Mouse (Mus musculus): ENCODE results near the gene Ralgps2. TPM values are rescaled to one million over a fixed set of nuclear protein-coding genes. Genes with fewer than 3 reads are reported as not detected.

The Ralgps2 gene
- total RNA-seq, 1 experiment, result 40.6 TPM

DNA sequence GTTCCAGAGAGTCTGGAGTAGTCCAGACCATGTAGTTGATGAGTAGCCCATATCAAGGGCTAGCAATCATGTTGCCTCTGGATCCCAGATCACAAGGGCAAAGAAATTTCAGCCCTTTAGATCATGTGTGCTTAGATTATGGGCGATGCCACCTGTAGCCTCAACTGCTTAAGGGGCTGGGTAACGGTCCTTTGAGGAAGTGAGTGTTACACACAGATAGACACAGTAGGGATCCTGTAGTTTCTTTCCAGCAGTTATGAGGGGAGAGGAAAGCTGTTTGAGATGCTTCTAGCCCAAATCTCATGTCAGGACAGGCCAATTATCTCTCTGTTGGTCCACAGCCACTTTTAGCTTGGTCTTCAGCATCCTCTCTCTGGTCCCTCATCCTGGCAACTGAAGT lies 153.4 kb downstream of the Ralgps2 start:
- TF ChIP-seq ZNF384 (IDR thresholded peaks at IDR 0.05; ENCODE audit: low read depth, low read length) (no peak), MAFK (IDR thresholded peaks at IDR 0.05; ENCODE audit: insufficient read depth, low read depth, low read length) (no peak), ZC3H11A (IDR thresholded peaks at IDR 0.05; ENCODE audit: borderline replicate concordance, low read depth, low read length) (no peak), CHD2 (IDR thresholded peaks at IDR 0.05; ENCODE audit: low read depth, low read length) (no peak), HCFC1 (IDR thresholded peaks at IDR 0.05; ENCODE audit: borderline replicate concordance, insufficient read depth, low read length) (no peak)
- no peaks in the 10 kb centered on the region for H3K9me3 ChIP-seq (ENCODE audit: control insufficient read depth, insufficient read depth, low read depth, low read length)
- H3K36me3 ChIP-seq (ENCODE audit: control insufficient read depth, insufficient read depth, low read length, poor library complexity, severe bottlenecking), result no peaks in the 10 kb centered on the region
- H3K4me1 ChIP-seq (ENCODE audit: control insufficient read depth in 2 of 2, insufficient read depth in 2 of 2, low read length in 2 of 2, poor library complexity in 1 of 2), result peaks cover 2 to 3% of the 10 kb centered on the region in 2 experiments; a peak in 1 of 4 replicates
- no peak for DNase-seq (ENCODE audit: low read depth, low spot score)
- no peak overlapping the region for H3K27ac ChIP-seq (ENCODE audit: insufficient read depth, low read depth, low read length, poor library complexity, severe bottlenecking)
- H3K9ac ChIP-seq (ENCODE audit: insufficient read depth, low read depth, low read length, poor library complexity, severe bottlenecking), result no peak overlapping the region
- in situ Hi-C loops (cut with MboI; ENCODE audit: low sequenced_read_pairs in 2 of 2, unreplicated experiment in 2 of 2), result no loop called here
- no peak overlapping the region for H3K4me3 ChIP-seq (ENCODE audit: insufficient read depth in 1 of 2, low read depth in 1 of 2, low read length in 2 of 2, poor library complexity in 1 of 2, severe bottlenecking in 1 of 2)

DNA sequence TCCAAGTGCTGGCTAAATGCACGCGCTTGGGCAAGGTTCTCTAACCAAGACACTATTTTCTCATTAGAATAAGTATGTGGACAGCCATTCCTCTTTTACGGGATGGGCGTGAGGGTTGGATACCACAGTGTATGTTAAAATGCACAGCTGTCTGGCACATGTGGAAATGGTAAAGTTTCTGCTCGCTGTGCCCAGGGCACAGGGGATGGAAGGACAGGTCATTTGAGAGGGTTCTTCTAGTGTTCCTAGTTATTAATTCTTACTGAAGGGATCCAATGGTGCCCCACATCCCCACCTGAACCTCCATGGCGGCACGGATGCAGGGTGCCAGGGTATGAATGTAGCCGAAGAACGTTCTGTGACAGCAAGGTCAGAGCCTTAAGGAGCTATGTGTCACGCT lies 154.5 kb downstream of the Ralgps2 start:
- in situ Hi-C loops (cut with MboI; ENCODE audit: low sequenced_read_pairs in 2 of 2, unreplicated experiment in 2 of 2), result no loop called here
- H3K27ac ChIP-seq (ENCODE audit: insufficient read depth, low read depth, low read length, poor library complexity, severe bottlenecking), result no peak overlapping the region
- H3K36me3 ChIP-seq (ENCODE audit: control insufficient read depth, insufficient read depth, low read length, poor library complexity, severe bottlenecking), result no peaks in the 10 kb centered on the region
- DNase-seq (ENCODE audit: low read depth, low spot score), result no peak
- H3K4me3 ChIP-seq (ENCODE audit: insufficient read depth in 1 of 2, low read depth in 1 of 2, low read length in 2 of 2, poor library complexity in 1 of 2, severe bottlenecking in 1 of 2), result no peak overlapping the region
- H3K4me1 ChIP-seq (ENCODE audit: control insufficient read depth in 2 of 2, insufficient read depth in 2 of 2, low read length in 2 of 2, poor library complexity in 1 of 2), result peaks cover 2 to 3% of the 10 kb centered on the region in 2 experiments; a peak in 1 of 4 replicates
- no peaks in the 10 kb centered on the region for H3K9me3 ChIP-seq (ENCODE audit: control insufficient read depth, insufficient read depth, low read depth, low read length)
- no peak overlapping the region for H3K9ac ChIP-seq (ENCODE audit: insufficient read depth, low read depth, low read length, poor library complexity, severe bottlenecking)
- TF ChIP-seq ZNF384 (IDR thresholded peaks at IDR 0.05; ENCODE audit: low read depth, low read length) (no peak), CHD2 (IDR thresholded peaks at IDR 0.05; ENCODE audit: low read depth, low read length) (no peak), ZC3H11A (IDR thresholded peaks at IDR 0.05; ENCODE audit: borderline replicate concordance, low read depth, low read length) (no peak), MAFK (IDR thresholded peaks at IDR 0.05; ENCODE audit: insufficient read depth, low read depth, low read length) (no peak)

DNA sequence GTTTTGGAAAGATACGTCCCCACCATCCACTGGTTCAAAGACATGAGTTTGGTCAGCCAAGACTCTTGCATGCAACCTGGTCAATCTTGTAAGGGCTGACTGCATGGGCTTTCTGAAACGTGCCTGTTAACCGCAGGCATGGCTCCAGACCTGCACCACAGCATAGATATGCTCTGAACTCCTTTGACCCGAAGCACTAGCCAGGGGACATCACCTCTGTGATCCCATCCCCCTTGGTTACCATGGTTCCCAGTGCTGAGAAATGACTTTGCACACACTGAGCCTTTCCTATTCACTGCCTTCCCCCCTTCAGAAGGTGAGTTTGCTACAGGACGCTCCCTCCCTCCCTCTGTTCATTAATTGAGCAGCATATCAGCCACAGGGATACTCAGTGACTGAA lies 155.3 kb downstream of the Ralgps2 start:
- Histone ChIP-seq H3K9ac (ENCODE audit: insufficient read depth, low read depth, low read length, poor library complexity, severe bottlenecking) (no peak overlapping the region), H3K4me1 (ENCODE audit: control insufficient read depth in 2 of 2, insufficient read depth in 2 of 2, low read length in 2 of 2, poor library complexity in 1 of 2) (peaks cover 2 to 3% of the 10 kb centered on the region in 2 experiments; a peak in 1 of 4 replicates), H3K27ac (ENCODE audit: insufficient read depth, low read depth, low read length, poor library complexity, severe bottlenecking) (no peak overlapping the region), H3K9me3 (ENCODE audit: control insufficient read depth, insufficient read depth, low read depth, low read length) (no peaks in the 10 kb centered on the region), H3K4me3 (ENCODE audit: insufficient read depth in 1 of 2, low read depth in 1 of 2, low read length in 2 of 2, poor library complexity in 1 of 2, severe bottlenecking in 1 of 2) (no peak overlapping the region), H3K36me3 (ENCODE audit: control insufficient read depth, insufficient read depth, low read length, poor library complexity, severe bottlenecking) (no peaks in the 10 kb centered on the region)
- TF ChIP-seq CHD2 (IDR thresholded peaks at IDR 0.05; ENCODE audit: low read depth, low read length), result no peak
- TF ChIP-seq ZC3H11A (IDR thresholded peaks at IDR 0.05; ENCODE audit: borderline replicate concordance, low read depth, low read length), result no peak
- no peak for TF ChIP-seq MAFK (IDR thresholded peaks at IDR 0.05; ENCODE audit: insufficient read depth, low read depth, low read length)
- no peak for TF ChIP-seq ZNF384 (IDR thresholded peaks at IDR 0.05; ENCODE audit: low read depth, low read length)
- no peak for TF ChIP-seq HCFC1 (IDR thresholded peaks at IDR 0.05; ENCODE audit: borderline replicate concordance, insufficient read depth, low read length)
- in situ Hi-C loops (cut with MboI; ENCODE audit: low sequenced_read_pairs in 2 of 2, unreplicated experiment in 2 of 2), result no loop called here
- DNase-seq (ENCODE audit: low read depth, low spot score), result no peak

DNA sequence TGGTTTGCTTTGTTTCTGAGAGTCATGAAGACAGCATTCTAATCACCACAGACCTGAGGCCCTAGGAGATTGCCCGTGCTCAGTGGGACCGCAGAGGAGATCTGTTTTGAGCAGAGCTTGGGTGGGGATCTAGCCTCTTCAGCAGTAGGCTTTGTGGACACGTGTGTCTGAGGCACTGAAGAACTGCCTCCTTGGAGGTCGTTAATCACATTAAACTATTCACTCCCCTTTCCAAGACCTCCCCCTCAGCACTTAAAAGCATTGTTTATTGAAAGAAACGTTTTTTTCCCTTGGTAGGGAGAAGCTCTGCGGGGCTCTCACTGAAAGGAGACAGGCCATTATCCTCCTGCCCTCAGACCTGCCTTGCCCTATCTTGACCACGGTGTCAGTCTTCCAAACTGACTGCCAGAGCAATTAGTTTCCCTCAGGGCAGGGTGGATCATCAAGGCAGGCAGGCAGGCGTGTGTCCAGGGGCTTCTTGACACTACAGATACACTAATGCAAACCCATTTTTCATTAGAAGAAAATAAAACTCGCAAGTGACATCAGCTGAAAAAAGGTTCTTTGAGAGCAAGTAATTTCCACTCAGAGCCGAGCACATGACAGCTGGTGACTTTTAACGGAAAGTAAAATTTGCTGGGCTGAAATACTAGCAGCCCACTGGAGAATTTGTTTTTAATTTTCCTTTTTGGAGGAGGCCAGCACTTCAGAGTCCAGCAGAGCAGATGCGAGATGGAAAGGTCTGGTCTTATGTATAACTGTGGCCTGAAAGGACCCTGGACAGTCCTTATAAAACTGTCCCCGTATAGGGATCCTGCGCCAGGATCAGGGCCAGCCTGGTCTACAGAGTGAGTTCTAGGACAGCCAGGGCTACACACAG lies 157.2 kb downstream of the Ralgps2 start:
- in situ Hi-C loops (cut with MboI; ENCODE audit: low sequenced_read_pairs in 2 of 2, unreplicated experiment in 2 of 2), result no loop called here
- Histone ChIP-seq H3K36me3 (ENCODE audit: control insufficient read depth, insufficient read depth, low read length, poor library complexity, severe bottlenecking) (no peaks in the 10 kb centered on the region), H3K9ac (ENCODE audit: insufficient read depth, low read depth, low read length, poor library complexity, severe bottlenecking) (no peak overlapping the region), H3K27ac (ENCODE audit: insufficient read depth, low read depth, low read length, poor library complexity, severe bottlenecking) (no peak overlapping the region), H3K4me1 (ENCODE audit: control insufficient read depth in 2 of 2, insufficient read depth in 2 of 2, low read length in 2 of 2, poor library complexity in 1 of 2) (no peaks in the 10 kb centered on the region), H3K9me3 (ENCODE audit: control insufficient read depth, insufficient read depth, low read depth, low read length) (no peaks in the 10 kb centered on the region), H3K4me3 (ENCODE audit: insufficient read depth in 1 of 2, low read depth in 1 of 2, low read length in 2 of 2, poor library complexity in 1 of 2, severe bottlenecking in 1 of 2) (no peak overlapping the region)
- no peak for DNase-seq (ENCODE audit: low read depth, low spot score)
- TF ChIP-seq MAFK (IDR thresholded peaks at IDR 0.05; ENCODE audit: insufficient read depth, low read depth, low read length), result no peak
- TF ChIP-seq ZC3H11A (IDR thresholded peaks at IDR 0.05; ENCODE audit: borderline replicate concordance, low read depth, low read length), result no peak
- no peak for TF ChIP-seq HCFC1 (IDR thresholded peaks at IDR 0.05; ENCODE audit: borderline replicate concordance, insufficient read depth, low read length)
- TF ChIP-seq ZNF384 (IDR thresholded peaks at IDR 0.05; ENCODE audit: low read depth, low read length), result no peak
- no peak for TF ChIP-seq CHD2 (IDR thresholded peaks at IDR 0.05; ENCODE audit: low read depth, low read length)

Measured in ES-E14 (cell line).